Mouse (Mus musculus) forebrain, embryonic 12.5 days (tissue): ENCODE measurements around the gene Mllt10. TPM values are rescaled to one million over a fixed set of nuclear protein-coding genes. Genes with fewer than 3 reads are reported as not detected.
"Not testable (repeated sequence)": the region's sequence is repeated elsewhere in the genome, so short reads cannot be mapped to it uniquely, and the experiment has no call there.

Experiments used
- ATAC-seq: fragments of 200-750 bp; cut with Nextera tagmentation; 2 replicates; pipeline ENCODE4 v1.8.0; 2017; ENCODE audit warnings: moderate TSS enrichment; ENCODE audit not compliant: low FRiP score
- H3K27ac ChIP-seq: fragments of 300-500 bp; sonication (generic); 2 replicates; pipeline ENCODE4 v1.5.1; 2016; ENCODE audit warnings: mild to moderate bottlenecking
- H3K27me3 ChIP-seq: fragments of 300-500 bp; sonication (generic); 2 replicates; pipeline ENCODE4 v1.6.1; 2016; ENCODE audit warnings: mild to moderate bottlenecking
- H3K36me3 ChIP-seq: fragments of 300-500 bp; sonication (generic); replicated peaks from 2 replicates; pipeline ENCODE4 v1.6.1; 2016; ENCODE audit warnings: mild to moderate bottlenecking
- H3K4me1 ChIP-seq: fragments of 300-500 bp; sonication (generic); 2 replicates; pipeline ENCODE4 v1.6.1; 2016
- H3K4me2 ChIP-seq: fragments of 300-500 bp; sonication (generic); 2 replicates; pipeline ENCODE4 v1.6.1; 2016; ENCODE audit warnings: mild to moderate bottlenecking, moderate library complexity
- H3K4me3 ChIP-seq: fragments of 300-500 bp; sonication (generic); replicated peaks from 2 replicates; pipeline ENCODE4 v1.5.1; 2016; ENCODE audit warnings: mild to moderate bottlenecking
- H3K9ac ChIP-seq: fragments of 300-500 bp; sonication (generic); 2 replicates; pipeline ENCODE4 v1.6.1; 2016; ENCODE audit warnings: mild to moderate bottlenecking
- H3K9me3 ChIP-seq: fragments of 300-500 bp; sonication (generic); 2 replicates; pipeline ENCODE4 v1.6.1; 2016
- WGBS: fragments of 180-500 bp; shearing (Covaris S2); methylation state at CpG from one replicate; pipeline ENCODE4 v1.1.7; 2016; 5-methylcytosine and 5-hydroxymethylcytosine counted together
- polyA plus RNA-seq: library from polyadenylated mRNA; unstranded; fragments of >200 nt; fragmentation: Nextera tagmentation; extraction: Ambion mirVana; gene quantifications from 2 replicates; pipeline ENCODE4 v1.2.1, GENCODE M21; 2016

The Mllt10 gene
- polyA plus RNA-seq, 1 experiment from 2014 or later, result 76.8 TPM

DNA sequence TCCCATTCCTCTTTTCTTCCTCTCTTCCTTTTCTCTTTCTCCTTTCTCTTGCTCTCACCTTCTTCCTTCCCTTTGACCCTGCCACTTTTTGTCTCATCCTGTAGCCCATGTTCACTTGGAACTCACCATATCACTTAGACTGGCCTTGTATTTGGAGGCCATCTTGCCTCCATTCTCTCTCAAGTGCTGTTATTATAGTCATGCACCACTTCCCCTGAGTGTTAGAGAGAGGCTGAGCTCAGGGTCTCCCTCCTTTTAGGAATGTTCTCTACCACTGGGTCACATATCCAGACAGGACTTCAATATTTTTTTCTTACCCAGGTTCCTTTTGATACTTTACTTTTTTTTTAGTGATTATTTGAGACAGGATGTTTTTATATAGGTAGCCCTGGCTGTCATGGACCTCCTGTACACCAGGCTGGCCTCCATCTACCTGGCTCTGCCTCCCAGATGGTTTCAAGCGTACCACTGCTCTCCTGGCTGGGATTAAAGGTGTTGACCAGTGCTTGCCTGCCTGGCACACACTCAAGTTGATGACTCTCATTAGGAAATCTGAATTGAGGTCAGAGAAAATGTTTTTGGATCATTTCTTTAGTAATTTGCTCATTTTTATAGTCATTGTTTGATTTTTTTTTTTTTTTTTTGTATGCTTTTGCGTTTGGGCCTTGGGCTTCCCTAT, 25.3 kb downstream of the Mllt10 start:
- Histone ChIP-seq H3K36me3 (peaks cover 52% of the 10 kb centered on the region), H3K4me2 (no peak overlapping the region), H3K9me3 (no peaks in the 10 kb centered on the region), H3K27me3 (no peaks in the 10 kb centered on the region), H3K4me3 (no peak overlapping the region), H3K9ac (no peak overlapping the region), H3K27ac (no peak overlapping the region), H3K4me1 (no peaks in the 10 kb centered on the region)
- WGBS, result 94% methylated on average over 2 of the region's 2 CpGs
- ATAC-seq, result no peak

DNA sequence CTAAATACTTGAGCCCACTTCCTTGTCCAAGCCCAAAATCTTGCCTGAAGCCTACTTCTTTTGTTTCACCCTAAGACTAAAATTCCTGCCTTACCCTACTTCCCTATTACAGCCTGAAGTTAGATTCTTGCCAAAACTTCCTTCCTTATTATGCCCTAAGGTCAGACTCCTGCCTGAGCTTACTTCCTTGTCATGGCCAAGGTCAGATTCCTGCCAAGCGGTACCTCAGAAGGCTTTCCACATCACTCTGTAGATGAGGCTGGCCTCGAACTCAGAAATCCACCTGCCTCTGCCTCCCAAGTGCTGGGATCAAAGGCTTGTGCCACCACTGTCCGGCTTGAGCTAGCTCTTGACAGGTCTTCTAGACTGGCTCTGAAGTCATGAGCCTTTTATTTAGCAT, 32.7 kb downstream of the Mllt10 start:
- not testable (repeated sequence) for H3K9me3 ChIP-seq, H3K27ac ChIP-seq, H3K4me1 ChIP-seq, H3K9ac ChIP-seq, H3K4me2 ChIP-seq, H3K27me3 ChIP-seq, H3K4me3 ChIP-seq, ATAC-seq
- 95% methylated on average over 3 of the region's 3 CpGs for WGBS
- H3K36me3 ChIP-seq, result peaks cover 65% of the 10 kb centered on the region

DNA sequence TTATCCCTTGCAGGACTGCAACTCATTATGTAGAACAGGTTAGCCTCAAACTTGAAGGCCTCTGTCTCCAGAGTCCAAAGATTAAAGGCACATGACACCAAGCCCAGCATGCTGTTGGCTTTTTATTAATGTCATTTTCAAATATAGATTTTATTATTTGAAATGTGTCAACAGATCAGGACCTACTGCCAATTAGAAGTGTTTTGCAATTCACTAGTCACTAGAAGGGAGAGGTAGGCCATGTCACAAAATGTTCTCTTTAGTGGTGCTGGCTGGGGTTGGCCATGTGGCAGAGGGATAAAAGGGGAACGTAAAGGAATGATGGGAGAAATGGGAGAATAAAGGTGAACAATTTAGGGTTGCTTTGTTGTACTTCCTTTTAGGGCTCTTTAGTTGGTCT, 38.8 kb downstream of the Mllt10 start:
- no peak overlapping the region for H3K4me2 ChIP-seq
- H3K4me3 ChIP-seq, result no peak overlapping the region
- H3K27me3 ChIP-seq, result no peaks in the 10 kb centered on the region
- WGBS, result 88% methylated on average over 1 of the region's 1 CpGs
- no peak for ATAC-seq
- H3K9me3 ChIP-seq, result no peaks in the 10 kb centered on the region
- H3K4me1 ChIP-seq, result no peaks in the 10 kb centered on the region
- peaks cover 44% of the 10 kb centered on the region for H3K36me3 ChIP-seq
- no peak overlapping the region for H3K27ac ChIP-seq
- no peak overlapping the region for H3K9ac ChIP-seq

DNA sequence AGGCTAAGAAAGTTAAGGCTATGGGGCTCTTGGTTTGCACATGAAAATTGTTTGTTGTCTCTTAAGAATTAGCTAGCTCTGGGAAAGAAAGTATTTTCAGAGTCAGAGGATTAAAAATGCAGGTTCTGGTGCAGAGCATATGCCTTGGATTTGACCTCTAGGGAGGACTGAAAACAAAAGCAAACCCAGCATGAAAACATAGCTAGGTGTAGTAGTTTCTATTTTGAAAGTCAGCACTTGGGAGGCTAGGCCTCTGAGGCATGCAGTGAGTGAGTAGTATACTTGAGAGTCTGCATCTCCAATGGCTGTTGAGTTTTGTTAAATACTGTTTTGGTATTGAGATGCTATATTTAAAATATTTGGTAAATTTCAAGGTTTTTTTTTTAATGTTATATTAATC, 39.3 kb downstream of the Mllt10 start:
- no peak overlapping the region for H3K9ac ChIP-seq
- ATAC-seq, result no peak
- peaks cover 48% of the 10 kb centered on the region for H3K36me3 ChIP-seq

DNA sequence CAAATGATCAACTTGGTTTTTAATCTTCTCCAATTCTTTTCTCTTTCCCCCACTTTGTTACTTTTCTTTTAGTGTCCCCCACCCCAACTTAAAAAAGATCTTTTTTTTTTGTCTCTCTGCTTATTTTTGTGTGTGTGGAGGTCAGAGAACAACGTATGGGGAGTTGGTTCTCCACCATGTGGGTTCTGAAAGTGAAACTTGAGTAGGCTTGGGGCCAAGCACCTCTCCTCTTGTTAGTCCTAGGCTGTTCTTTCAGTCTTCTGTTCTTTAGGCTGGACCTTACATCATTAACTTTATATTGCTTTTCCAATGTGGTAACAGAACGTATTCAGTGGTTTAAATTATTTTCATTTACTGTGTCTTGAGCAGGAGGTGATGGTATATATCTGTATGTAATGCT, 40.8 kb downstream of the Mllt10 start:
- Histone ChIP-seq H3K9me3 (no peaks in the 10 kb centered on the region), H3K27ac (no peak overlapping the region), H3K4me2 (no peak overlapping the region), H3K9ac (no peak overlapping the region), H3K4me1 (no peaks in the 10 kb centered on the region), H3K4me3 (no peak overlapping the region), H3K36me3 (peaks cover 49% of the 10 kb centered on the region), H3K27me3 (no peaks in the 10 kb centered on the region)
- no peak for ATAC-seq
- 77% methylated on average over 2 of the region's 2 CpGs for WGBS

More for the DNA sequence above, 39.3 kb downstream of the Mllt10 start:
- no peaks in the 10 kb centered on the region for H3K4me1 ChIP-seq
- no peaks in the 10 kb centered on the region for H3K9me3 ChIP-seq
- no peak overlapping the region for H3K4me3 ChIP-seq
- no peak overlapping the region for H3K27ac ChIP-seq
- no peak overlapping the region for H3K4me2 ChIP-seq
- no peaks in the 10 kb centered on the region for H3K27me3 ChIP-seq

DNA sequence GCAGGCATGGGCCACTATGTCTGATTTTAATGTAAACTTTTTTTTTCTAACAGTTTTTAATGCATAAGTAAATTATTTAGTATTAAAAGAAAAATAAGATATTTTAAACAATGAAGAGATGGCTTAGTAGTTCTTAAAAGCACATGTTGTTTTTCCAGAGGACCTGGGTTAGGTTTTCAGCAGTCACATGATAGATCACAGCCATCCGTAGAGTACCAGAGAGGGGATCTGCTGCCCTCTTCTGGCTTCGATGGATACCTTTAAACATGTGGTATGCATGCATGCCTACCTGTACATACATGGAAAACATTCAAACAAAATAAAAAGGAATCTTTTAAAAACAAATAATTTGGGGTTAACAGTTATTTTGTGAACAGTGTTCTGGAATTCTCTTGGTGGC, 45.9 kb downstream of the Mllt10 start:
- H3K4me1 ChIP-seq, result no peaks in the 10 kb centered on the region
- H3K27ac ChIP-seq, result no peak overlapping the region
- no peaks in the 10 kb centered on the region for H3K27me3 ChIP-seq
- H3K9ac ChIP-seq, result no peak overlapping the region
- H3K9me3 ChIP-seq, result no peaks in the 10 kb centered on the region
- H3K4me3 ChIP-seq, result no peak overlapping the region
- no peak overlapping the region for H3K4me2 ChIP-seq
- H3K36me3 ChIP-seq, result peaks cover 40% of the 10 kb centered on the region
- no peak for ATAC-seq
- 94% methylated on average over 2 of the region's 2 CpGs for WGBS

DNA sequence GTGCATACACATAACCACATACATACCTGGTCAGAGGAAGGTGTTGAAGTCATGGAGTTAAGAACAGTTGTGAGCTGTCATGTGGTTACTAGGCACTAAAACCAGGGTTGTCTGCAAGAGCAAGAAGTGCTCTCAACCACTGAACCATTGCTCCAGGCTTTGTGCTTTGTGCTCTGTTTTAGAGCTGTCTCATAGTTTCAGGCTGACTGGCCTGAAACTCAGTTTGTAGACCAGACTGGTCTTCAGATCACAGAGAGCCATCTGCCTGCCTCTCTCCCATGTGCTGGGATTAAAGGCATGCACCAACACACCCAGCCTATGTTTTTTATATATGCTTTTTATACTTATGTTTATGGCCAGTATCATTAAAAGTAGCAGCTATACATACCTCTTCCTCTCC, 52.5 kb downstream of the Mllt10 start:
- Histone ChIP-seq H3K4me1 (no peaks in the 10 kb centered on the region), H3K36me3 (peaks cover 13% of the 10 kb centered on the region), H3K9me3 (no peaks in the 10 kb centered on the region), H3K4me3 (no peak overlapping the region), H3K27ac (no peak overlapping the region), H3K4me2 (no peak overlapping the region), H3K9ac (no peak overlapping the region), H3K27me3 (no peaks in the 10 kb centered on the region)
- no peak for ATAC-seq

DNA sequence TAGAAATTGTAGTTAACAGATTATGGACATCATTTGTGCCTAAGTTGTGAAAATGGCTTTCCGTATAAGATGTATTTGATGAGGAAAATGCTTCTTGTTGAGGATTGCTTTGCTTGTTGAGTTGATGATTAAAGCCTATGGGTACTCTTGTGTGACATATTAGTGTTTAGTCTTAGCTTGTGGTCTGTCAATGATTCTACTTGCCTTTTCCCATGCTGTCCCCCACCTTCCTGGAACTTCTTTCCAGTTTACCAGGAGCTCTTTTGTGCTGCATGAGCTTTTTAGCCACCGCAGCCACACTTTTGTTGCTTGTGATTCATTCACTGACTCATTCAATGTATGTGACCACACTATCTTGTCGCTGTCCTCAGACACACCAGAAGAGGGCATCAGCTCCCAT, 53.2 kb downstream of the Mllt10 start:
- ATAC-seq, result no peak
- H3K4me2 ChIP-seq, result no peak overlapping the region
- H3K4me1 ChIP-seq, result no peaks in the 10 kb centered on the region
- H3K9me3 ChIP-seq, result no peaks in the 10 kb centered on the region
- peaks cover 14% of the 10 kb centered on the region for H3K36me3 ChIP-seq
- 97% methylated on average over 3 of the region's 3 CpGs for WGBS
- no peak overlapping the region for H3K27ac ChIP-seq
- H3K4me3 ChIP-seq, result no peak overlapping the region
- H3K9ac ChIP-seq, result no peak overlapping the region
- no peaks in the 10 kb centered on the region for H3K27me3 ChIP-seq

DNA sequence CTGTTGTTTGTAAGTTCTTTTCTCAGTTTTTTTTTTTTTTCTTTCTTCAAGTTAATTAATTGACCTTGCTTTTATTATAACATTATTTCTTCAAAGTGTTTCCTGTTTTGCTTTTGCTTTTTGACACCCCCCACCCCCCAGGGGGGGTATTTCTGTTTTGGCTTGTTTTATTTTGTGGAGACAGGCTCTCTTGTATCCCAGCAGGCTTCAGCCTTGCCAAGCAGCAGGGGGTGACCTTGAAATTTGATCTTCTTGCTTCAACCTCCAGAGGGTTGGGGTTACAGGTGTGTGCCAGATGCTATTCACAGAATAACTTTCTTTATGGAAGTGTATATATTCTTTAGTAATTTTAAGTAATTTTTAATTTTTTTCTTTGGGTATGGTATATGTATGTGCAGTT, 56.4 kb downstream of the Mllt10 start:
- H3K9me3 ChIP-seq, result no peaks in the 10 kb centered on the region
- H3K4me3 ChIP-seq, result no peak overlapping the region
- peaks cover 28% of the 10 kb centered on the region for H3K36me3 ChIP-seq
- no peaks in the 10 kb centered on the region for H3K27me3 ChIP-seq
- H3K4me2 ChIP-seq, result no peak overlapping the region
- no peak overlapping the region for H3K27ac ChIP-seq
- no peak for ATAC-seq
- no peaks in the 10 kb centered on the region for H3K4me1 ChIP-seq
- H3K9ac ChIP-seq, result no peak overlapping the region

DNA sequence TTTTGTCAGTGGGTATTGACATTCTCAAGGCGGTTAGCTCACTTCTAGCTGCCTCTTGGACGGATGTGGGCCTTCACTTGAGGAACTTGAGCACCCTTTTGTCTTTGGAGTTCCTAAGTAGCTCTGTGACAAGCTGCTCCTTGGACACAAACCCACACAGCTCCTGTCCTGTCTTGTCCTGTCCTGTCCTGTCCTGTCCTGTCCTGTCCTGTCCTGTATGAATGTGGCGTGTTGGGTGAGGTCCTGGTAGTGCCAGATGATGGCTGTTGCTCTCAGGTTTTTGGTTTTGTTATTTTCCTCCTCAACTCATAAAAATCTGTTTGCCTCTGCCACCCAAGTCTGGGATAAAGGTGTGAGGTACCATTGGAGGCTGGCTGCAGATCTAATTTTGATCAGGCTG, 61.4 kb downstream of the Mllt10 start:
- Histone ChIP-seq H3K4me1 (no peaks in the 10 kb centered on the region), H3K27ac (no peak overlapping the region), H3K9me3 (no peaks in the 10 kb centered on the region), H3K9ac (no peak overlapping the region), H3K27me3 (no peaks in the 10 kb centered on the region), H3K36me3 (peaks cover 28% of the 10 kb centered on the region), H3K4me3 (no peak overlapping the region), H3K4me2 (no peak overlapping the region)
- no peak for ATAC-seq
- WGBS, result 55% methylated on average over 3 of the region's 3 CpGs

DNA sequence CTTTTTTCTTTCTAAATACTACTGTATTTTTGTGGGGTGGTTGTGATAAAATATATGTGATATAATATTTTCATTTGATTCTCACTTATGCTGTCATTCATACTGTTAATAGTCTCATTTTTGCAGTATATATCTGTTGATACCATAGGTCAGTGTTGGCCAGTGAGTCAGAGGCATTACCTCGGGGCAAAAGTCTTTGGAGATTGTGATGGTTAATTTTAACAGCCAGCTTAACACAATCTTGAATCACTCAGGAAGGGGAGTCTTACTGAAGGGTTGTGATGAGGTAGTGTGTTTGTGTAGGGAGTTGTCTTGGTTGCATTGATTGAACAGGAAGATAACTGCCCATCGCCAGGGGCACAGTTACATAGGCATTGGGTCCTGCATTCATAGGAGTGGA, 83.1 kb downstream of the Mllt10 start:
- H3K4me1 ChIP-seq, result no peaks in the 10 kb centered on the region
- no peak overlapping the region for H3K27ac ChIP-seq
- ATAC-seq, result no peak
- no peaks in the 10 kb centered on the region for H3K27me3 ChIP-seq
- H3K9me3 ChIP-seq, result no peaks in the 10 kb centered on the region
- H3K4me2 ChIP-seq, result no peak overlapping the region
- H3K9ac ChIP-seq, result no peak overlapping the region
- peaks cover 33% of the 10 kb centered on the region for H3K36me3 ChIP-seq
- H3K4me3 ChIP-seq, result no peak overlapping the region
- WGBS, result 99% methylated on average over 2 of the region's 2 CpGs

DNA sequence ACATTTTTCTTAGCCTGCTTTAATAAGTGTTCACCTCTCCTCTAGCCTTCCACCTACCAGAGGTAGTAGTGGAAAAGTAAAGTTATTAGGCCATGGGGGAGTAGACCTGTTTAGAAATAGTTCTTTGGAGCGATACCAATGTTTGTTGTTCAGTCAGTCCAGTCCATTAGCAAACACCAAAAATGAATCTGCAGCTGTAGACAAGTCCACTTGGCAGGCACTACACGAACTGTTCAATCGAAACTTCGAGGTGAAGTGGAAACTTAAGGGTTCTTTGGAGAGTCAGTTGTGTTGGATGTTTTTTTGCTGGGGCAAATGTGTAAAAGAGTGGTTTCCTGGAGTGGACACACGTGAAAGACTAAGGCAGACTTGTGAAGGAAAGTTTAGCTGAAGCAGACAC, 84.6 kb downstream of the Mllt10 start:
- no peak overlapping the region for H3K9ac ChIP-seq
- no peaks in the 10 kb centered on the region for H3K9me3 ChIP-seq
- no peak overlapping the region for H3K4me3 ChIP-seq
- H3K36me3 ChIP-seq, result peaks cover 33% of the 10 kb centered on the region
- H3K27ac ChIP-seq, result no peak overlapping the region
- no peaks in the 10 kb centered on the region for H3K27me3 ChIP-seq
- 95% methylated on average over 5 of the region's 5 CpGs for WGBS
- no peak for ATAC-seq
- no peaks in the 10 kb centered on the region for H3K4me1 ChIP-seq
- H3K4me2 ChIP-seq, result no peak overlapping the region

DNA sequence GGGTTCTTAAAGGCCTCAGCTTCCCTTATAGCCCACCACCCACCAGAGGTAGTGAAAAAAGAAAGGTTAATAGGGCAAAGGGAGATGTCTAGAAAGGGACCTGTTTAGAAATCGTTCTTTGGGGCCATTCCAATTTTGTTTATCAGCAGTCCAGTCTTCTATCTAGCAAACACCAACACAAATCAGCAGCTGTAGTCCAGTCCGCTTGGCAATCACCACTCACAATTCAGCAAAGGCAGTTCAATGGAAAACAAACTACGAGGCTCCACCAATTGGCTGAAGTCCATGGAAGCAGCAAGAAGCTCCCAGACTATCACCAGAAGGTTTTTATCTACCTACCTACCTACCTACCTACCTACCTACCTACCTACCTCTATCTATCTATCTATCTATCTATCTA, 101.1 kb downstream of the Mllt10 start:
- no peaks in the 10 kb centered on the region for H3K4me1 ChIP-seq
- H3K9ac ChIP-seq, result no peak overlapping the region
- peaks cover 28% of the 10 kb centered on the region for H3K36me3 ChIP-seq
- no peaks in the 10 kb centered on the region for H3K9me3 ChIP-seq
- no peak overlapping the region for H3K4me2 ChIP-seq
- no peaks in the 10 kb centered on the region for H3K27me3 ChIP-seq
- 93% methylated on average over 3 of the region's 3 CpGs for WGBS
- no peak overlapping the region for H3K27ac ChIP-seq
- ATAC-seq, result no peak
- H3K4me3 ChIP-seq, result no peak overlapping the region
